Mouse (Mus musculus): Measurements from ENCODE around the gene 5730596B20Rik. TPM values are rescaled to one million over a fixed set of nuclear protein-coding genes. Genes with fewer than 3 reads are reported as not detected.

The 5730596B20Rik gene
- polyA plus RNA-seq, 1 experiment from 2014 or later, result 5.6 TPM

- Histone ChIP-seq H3K36me3 (no peaks in the 10 kb centered on the region), H3K4me2 (replicated peaks) (peak overlapping the region; percentile 88), H3K9me3 (replicated peaks) (no peaks in the 10 kb centered on the region), H3K9ac (peak overlapping the region; percentile 97), H3K27me3 (peaks cover 81% of the 10 kb centered on the region), H3K27ac (peak overlapping the region; percentile 99), H3K4me3 (peak overlapping the region; percentile 66), H3K4me1 (peaks cover 27% of the 10 kb centered on the region)
- 6% methylated on average over 7 of the region's 7 CpGs for WGBS
- peak; percentile 2; the same call in 1 of the 2 replicates for ATAC-seq (ENCODE audit: low FRiP score)
Observed at GRCm38 (mm10) chr6:52171938-52172337, 5.4 kb upstream of the 5730596B20Rik start.

GRCm38 (mm10) chr6:52172501-52172900 is 4.8 kb upstream of the 5730596B20Rik start:
- H3K9ac ChIP-seq, result peak overlapping the region; percentile 97
- no peaks in the 10 kb centered on the region for H3K9me3 ChIP-seq (replicated peaks)
- ATAC-seq (ENCODE audit: low FRiP score), result peak; percentile 80
- peaks cover 82% of the 10 kb centered on the region for H3K27me3 ChIP-seq
- H3K4me2 ChIP-seq (replicated peaks), result peak overlapping the region; percentile 88
- WGBS, result under 1% methylated on average over 35 of the region's 35 CpGs
- H3K36me3 ChIP-seq, result no peaks in the 10 kb centered on the region
- peak overlapping the region; percentile 99 for H3K27ac ChIP-seq
- peak overlapping the region; percentile 66 for H3K4me3 ChIP-seq
- H3K4me1 ChIP-seq, result peaks cover 27% of the 10 kb centered on the region

DNA sequence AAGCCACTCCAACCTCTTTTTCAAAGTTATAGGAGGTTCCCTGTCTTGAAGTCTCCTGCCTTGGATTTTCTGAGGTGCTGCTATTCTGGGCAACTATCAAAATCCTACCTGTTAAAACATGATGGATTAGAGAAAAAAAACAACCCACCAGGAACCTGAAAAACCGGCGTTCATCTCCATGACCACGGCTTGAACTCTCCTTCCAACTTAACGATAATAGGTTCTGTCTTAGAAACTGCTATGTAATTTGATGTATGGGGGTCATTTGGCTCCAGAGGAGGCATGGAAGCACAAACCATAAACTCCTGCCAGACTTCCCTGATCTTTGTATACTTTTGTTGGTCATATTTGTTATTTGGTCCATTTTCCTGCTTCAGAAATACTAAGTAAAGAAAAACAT is 3.6 kb upstream of the 5730596B20Rik start:
- no peak for ATAC-seq (ENCODE audit: low FRiP score)
- peak overlapping the region; percentile 66 for H3K4me3 ChIP-seq
- peaks cover 87% of the 10 kb centered on the region for H3K27me3 ChIP-seq
- H3K27ac ChIP-seq, result peak overlapping the region; percentile 99
- peak overlapping the region; percentile 88 for H3K4me2 ChIP-seq (replicated peaks)
- H3K4me1 ChIP-seq, result peaks cover 27% of the 10 kb centered on the region
- peak overlapping the region; percentile 97 for H3K9ac ChIP-seq
- 7% methylated on average over 4 of the region's 4 CpGs for WGBS
- H3K9me3 ChIP-seq (replicated peaks), result no peaks in the 10 kb centered on the region
- no peaks in the 10 kb centered on the region for H3K36me3 ChIP-seq

DNA sequence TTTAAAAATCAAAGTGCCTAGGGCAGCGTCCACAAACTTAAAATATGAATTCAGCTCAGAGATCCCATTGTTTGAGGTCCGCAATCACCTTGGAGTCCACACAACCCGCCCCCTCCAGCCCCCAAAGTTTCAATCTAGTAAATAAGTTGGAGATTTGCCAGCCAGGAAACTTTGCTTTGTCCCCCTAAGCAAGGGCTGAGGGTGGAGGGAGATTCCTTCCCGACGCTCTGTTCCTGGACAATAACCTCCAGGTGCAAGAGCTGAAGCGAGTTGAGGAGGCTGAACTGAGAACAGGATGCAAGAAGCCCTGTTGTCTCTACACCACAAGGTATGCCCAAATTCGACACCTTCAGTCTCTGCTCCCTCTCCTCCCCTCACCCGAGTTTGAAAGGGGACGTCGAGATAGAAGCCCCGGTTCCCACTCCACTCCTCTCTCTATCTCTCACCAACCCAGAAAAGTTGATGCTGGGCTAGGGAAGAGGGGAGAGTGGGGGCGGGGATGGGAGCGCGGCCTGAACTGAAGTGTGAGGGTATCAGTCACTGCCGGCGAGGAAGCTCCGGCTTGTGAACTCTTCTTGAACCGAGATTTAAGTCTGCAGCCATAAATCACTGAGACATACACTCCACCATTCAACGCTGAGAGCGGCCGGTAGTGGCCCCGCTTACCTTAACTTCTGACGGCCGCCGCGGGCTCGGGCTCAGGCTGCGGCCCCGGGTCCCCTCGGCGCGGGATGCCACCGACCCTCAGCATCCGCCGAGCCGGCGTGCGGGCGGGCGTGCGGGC is 2.1 kb upstream of the 5730596B20Rik start:
- H3K4me3 ChIP-seq, result peak overlapping the region; percentile 55
- H3K9ac ChIP-seq, result peak overlapping the region; percentile 89
- H3K4me1 ChIP-seq, result peaks cover 24% of the 10 kb centered on the region
- H3K27me3 ChIP-seq, result peaks cover 95% of the 10 kb centered on the region
- ATAC-seq (ENCODE audit: low FRiP score), result peak; percentile 39
- WGBS, result under 1% methylated on average over 41 of the region's 41 CpGs
- peak overlapping the region; percentile 88 for H3K4me2 ChIP-seq (replicated peaks)
- peak overlapping the region; percentile 98 for H3K27ac ChIP-seq
- H3K36me3 ChIP-seq, result no peaks in the 10 kb centered on the region
- no peaks in the 10 kb centered on the region for H3K9me3 ChIP-seq (replicated peaks)

GRCm38 (mm10) chr6:52175864-52176263 is 1.4 kb upstream of the 5730596B20Rik start:
- peaks cover 95% of the 10 kb centered on the region for H3K27me3 ChIP-seq
- peak overlapping the region; percentile 88 for H3K4me2 ChIP-seq (replicated peaks)
- H3K9ac ChIP-seq, result peak overlapping the region; percentile 89
- WGBS, result 4% methylated on average over 10 of the region's 35 CpGs
- no peaks in the 10 kb centered on the region for H3K36me3 ChIP-seq
- H3K9me3 ChIP-seq (replicated peaks), result no peaks in the 10 kb centered on the region
- H3K4me1 ChIP-seq, result peaks cover 17% of the 10 kb centered on the region
- peak overlapping the region; percentile 98 for H3K27ac ChIP-seq
- peak overlapping the region; percentile 55 for H3K4me3 ChIP-seq
- peak; percentile 47 for ATAC-seq (ENCODE audit: low FRiP score)

GRCm38 (mm10) chr6:52176391-52176790 is 907 bp upstream of the 5730596B20Rik start:
- WGBS, result 3% methylated on average over 6 of the region's 6 CpGs

GRCm38 (mm10) chr6:52177806-52178205 is 508 bp downstream of the 5730596B20Rik start:
- Histone ChIP-seq H3K9me3 (replicated peaks) (no peaks in the 10 kb centered on the region), H3K4me3 (peak overlapping the region; percentile 55), H3K9ac (peak overlapping the region; percentile 89), H3K27me3 (peaks cover 95% of the 10 kb centered on the region), H3K4me2 (replicated peaks) (peak overlapping the region; percentile 88), H3K27ac (peak overlapping the region; percentile 98), H3K36me3 (no peaks in the 10 kb centered on the region), H3K4me1 (peaks cover 4% of the 10 kb centered on the region; the same call in 1 of the 2 replicates)
- ATAC-seq (ENCODE audit: low FRiP score), result no peak
- 1% methylated on average over 9 of the region's 9 CpGs for WGBS

More at GRCm38 (mm10) chr6:52176391-52176790, 907 bp upstream of the 5730596B20Rik start:
- H3K27ac ChIP-seq, result peak overlapping the region; percentile 98
- H3K4me2 ChIP-seq (replicated peaks), result peak overlapping the region; percentile 88
- ATAC-seq (ENCODE audit: low FRiP score), result 0 out of 2 replicates have a peak, but pooled peaks have one; percentile 0
- H3K27me3 ChIP-seq, result peaks cover 95% of the 10 kb centered on the region
- H3K9me3 ChIP-seq (replicated peaks), result no peaks in the 10 kb centered on the region
- H3K9ac ChIP-seq, result peak overlapping the region; percentile 89
- peak overlapping the region; percentile 55 for H3K4me3 ChIP-seq
- H3K4me1 ChIP-seq, result peaks cover 12% of the 10 kb centered on the region
- H3K36me3 ChIP-seq, result no peaks in the 10 kb centered on the region

DNA sequence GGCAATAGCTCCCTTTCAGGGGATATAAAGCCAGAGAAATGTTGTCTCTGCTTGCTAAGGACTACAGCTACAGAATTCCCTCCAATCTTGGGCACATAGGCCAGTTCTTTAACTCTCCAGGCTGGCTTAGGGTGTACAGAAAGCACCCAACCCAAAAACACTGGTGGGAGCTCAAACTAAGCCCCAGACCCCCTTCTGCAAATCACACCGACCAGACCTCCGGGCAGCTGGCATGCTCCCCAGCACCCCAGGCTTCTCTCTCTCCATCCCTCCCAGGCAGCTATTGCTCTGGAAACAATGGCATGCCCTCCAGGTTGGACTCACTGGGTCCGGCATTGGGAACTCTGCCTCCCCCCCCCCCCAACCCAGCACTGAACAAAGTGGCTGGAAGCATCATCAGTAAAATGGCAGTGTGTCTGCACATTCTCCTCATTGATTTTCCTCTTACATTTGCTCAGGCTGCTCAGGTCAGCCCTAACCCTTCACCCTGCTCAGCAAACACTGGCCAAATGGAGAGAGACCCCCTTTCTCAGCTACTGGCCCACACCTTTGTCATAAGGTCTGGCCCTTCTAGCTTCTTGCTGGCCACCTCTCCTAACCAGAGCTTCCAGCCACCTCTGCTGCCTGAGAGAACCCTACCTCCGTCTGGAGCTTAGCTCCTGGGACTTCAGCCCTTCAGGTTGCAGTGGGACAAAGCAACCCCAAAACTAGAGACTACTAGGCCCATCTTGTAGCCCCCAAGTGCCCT is 1.8 kb downstream of the 5730596B20Rik start:
- H3K4me2 ChIP-seq (replicated peaks), result peak overlapping the region; percentile 88
- no peaks in the 10 kb centered on the region for H3K9me3 ChIP-seq (replicated peaks)
- H3K4me1 ChIP-seq, result peaks cover 6% of the 10 kb centered on the region; the same call in 1 of the 2 replicates
- H3K27me3 ChIP-seq, result peaks cover 96% of the 10 kb centered on the region
- WGBS, result 1% methylated on average over 4 of the region's 4 CpGs
- H3K4me3 ChIP-seq, result peak overlapping the region; percentile 55
- ATAC-seq (ENCODE audit: low FRiP score), result no peak
- peak overlapping the region; percentile 98 for H3K27ac ChIP-seq
- H3K9ac ChIP-seq, result peak overlapping the region; percentile 89
- H3K36me3 ChIP-seq, result no peaks in the 10 kb centered on the region

GRCm38 (mm10) chr6:52179690-52180089 is 2.4 kb downstream of the 5730596B20Rik start:
- Histone ChIP-seq H3K4me1 (peaks cover 12% of the 10 kb centered on the region; the same call in 1 of the 2 replicates), H3K9ac (peak overlapping the region; percentile 89), H3K27ac (peak overlapping the region; percentile 98), H3K4me2 (replicated peaks) (peak overlapping the region; percentile 88), H3K27me3 (peaks cover 99% of the 10 kb centered on the region), H3K4me3 (peak overlapping the region; percentile 55), H3K9me3 (replicated peaks) (no peaks in the 10 kb centered on the region), H3K36me3 (no peaks in the 10 kb centered on the region)
- WGBS, result under 1% methylated on average over 10 of the region's 10 CpGs
- ATAC-seq (ENCODE audit: low FRiP score), result no peak

DNA sequence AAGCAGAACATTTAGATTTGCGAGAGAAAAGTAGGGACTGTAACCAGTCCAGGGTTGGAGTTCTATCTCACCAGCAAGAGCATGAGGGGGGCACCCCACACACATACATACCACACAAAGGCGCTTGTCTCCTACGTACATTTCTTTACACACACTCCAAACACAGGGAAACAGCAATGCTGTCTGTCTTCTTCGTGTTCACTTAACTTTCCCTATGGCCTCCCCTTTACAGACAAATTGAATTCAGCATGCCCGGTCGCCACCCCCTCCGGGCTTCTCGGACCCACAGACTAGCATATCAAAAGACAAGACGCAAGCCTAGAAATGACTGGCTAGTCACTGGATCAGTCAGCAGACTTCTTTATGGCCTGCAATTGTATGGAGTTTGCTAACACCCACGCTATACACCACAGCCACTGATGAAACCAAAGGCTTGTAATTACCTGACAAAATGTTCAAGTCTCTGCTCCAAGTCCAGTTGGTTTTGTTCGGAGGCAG is 3.0 kb downstream of the 5730596B20Rik start:
- no peaks in the 10 kb centered on the region for H3K9me3 ChIP-seq (replicated peaks)
- peak overlapping the region; percentile 55 for H3K4me3 ChIP-seq
- H3K27me3 ChIP-seq, result peaks cover 98% of the 10 kb centered on the region
- peak overlapping the region; percentile 98 for H3K27ac ChIP-seq
- 3% methylated on average over 11 of the region's 11 CpGs for WGBS
- peaks cover 13% of the 10 kb centered on the region; the same call in 1 of the 2 replicates for H3K4me1 ChIP-seq
- H3K4me2 ChIP-seq (replicated peaks), result peak overlapping the region; percentile 88
- ATAC-seq (ENCODE audit: low FRiP score), result no peak
- peak overlapping the region; percentile 89 for H3K9ac ChIP-seq
- H3K36me3 ChIP-seq, result no peaks in the 10 kb centered on the region

GRCm38 (mm10) chr6:52180726-52181125 is 3.4 kb downstream of the 5730596B20Rik start:
- WGBS, result 13% methylated on average over 3 of the region's 3 CpGs
- H3K9ac ChIP-seq, result peak overlapping the region; percentile 89
- H3K4me3 ChIP-seq, result peak overlapping the region; percentile 55
- no peaks in the 10 kb centered on the region for H3K9me3 ChIP-seq (replicated peaks)
- peaks cover 14% of the 10 kb centered on the region; the same call in 1 of the 2 replicates for H3K4me1 ChIP-seq
- H3K4me2 ChIP-seq (replicated peaks), result peak overlapping the region; percentile 88
- peaks cover 98% of the 10 kb centered on the region for H3K27me3 ChIP-seq
- peak overlapping the region; percentile 98 for H3K27ac ChIP-seq
- H3K36me3 ChIP-seq, result no peaks in the 10 kb centered on the region
- ATAC-seq (ENCODE audit: low FRiP score), result no peak

- no peak overlapping the region for H3K9ac ChIP-seq
- H3K9me3 ChIP-seq (replicated peaks), result no peaks in the 10 kb centered on the region
- H3K4me2 ChIP-seq (replicated peaks), result peak overlapping the region; percentile 88
- no peak overlapping the region; the same call in 1 of the 2 replicates for H3K4me3 ChIP-seq
- no peaks in the 10 kb centered on the region for H3K36me3 ChIP-seq
- peak overlapping the region; percentile 98; the same call in 1 of the 2 replicates for H3K27ac ChIP-seq
- peaks cover 17% of the 10 kb centered on the region; the same call in 1 of the 2 replicates for H3K4me1 ChIP-seq
- WGBS, result 24% methylated on average over 2 of the region's 2 CpGs
- no peak for ATAC-seq (ENCODE audit: low FRiP score)
- peaks cover 99% of the 10 kb centered on the region for H3K27me3 ChIP-seq
Observed at GRCm38 (mm10) chr6:52182030-52182429, 4.7 kb downstream of the 5730596B20Rik start.

All from hindbrain, embryonic 12.5 days (tissue).